Mouse (Mus musculus): ENCODE measurements around the gene Tmem132b.
A peak's percentile ranks its signal among the peaks of the same experiment; 100 is the strongest.

The Tmem132b gene

GRCm38 (mm10) chr5:125518640-125519039 is 12.9 kb upstream of the Tmem132b start:
- DNase-seq (ENCODE audit: low spot score): no peak

DNA sequence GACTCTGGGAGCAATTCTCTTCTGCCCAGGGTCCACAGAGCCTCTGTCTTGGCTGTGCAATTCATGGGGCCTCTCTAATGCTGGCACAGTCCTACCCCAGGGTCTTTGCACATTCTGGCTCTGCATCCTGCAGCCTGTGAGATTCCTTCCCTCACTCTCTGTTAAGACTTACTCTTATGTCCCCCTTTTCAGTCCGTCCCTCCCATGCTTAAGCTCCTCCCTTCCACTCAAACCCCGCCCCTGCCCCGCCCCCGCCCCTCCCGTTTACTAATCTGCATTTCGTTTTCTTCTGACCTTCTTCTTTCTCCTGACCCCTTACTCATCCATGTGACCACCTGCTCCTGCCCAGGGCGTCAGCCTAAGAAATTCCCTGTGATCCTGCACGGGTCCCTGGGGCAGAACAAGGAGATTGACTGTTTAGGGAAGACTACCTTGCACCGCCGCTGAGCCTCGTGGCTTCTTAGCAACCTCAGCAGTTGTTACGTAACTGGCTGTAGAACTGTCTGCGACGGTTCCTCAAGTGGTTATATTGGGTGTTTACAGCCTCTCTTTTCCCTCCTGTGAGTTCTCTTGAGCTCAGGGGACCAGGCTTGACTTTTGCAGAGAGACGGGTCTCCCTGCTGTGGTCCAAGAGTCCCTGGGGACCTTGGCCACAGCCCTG is 10.5 kb upstream of the Tmem132b start:
- no peak for DNase-seq (ENCODE audit: low spot score)

- no peak for DNase-seq (ENCODE audit: low spot score)
Measured at GRCm38 (mm10) chr5:125523361-125523760, 8.2 kb upstream of the Tmem132b start.

DNA sequence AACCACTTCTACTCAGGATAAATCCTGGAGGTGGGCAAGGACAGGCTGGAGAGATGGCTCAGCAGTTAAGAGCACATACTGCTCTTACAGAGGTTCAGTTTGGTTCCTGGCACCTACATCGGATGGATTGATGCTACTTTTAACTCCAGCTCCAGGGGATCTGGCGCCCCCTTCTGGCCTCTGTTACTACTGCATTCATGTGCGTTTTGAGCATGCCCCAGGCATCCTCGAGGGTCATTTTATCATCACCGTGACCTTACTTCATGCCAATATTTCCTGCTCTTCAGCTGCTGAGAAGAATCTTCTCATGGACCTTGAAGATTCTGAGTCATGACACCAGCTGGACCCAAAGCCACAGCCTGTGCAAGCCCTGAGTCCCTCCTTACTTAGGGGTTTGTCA is 6.1 kb upstream of the Tmem132b start:
- DNase-seq (ENCODE audit: low spot score): no peak

- DNase-seq (ENCODE audit: low spot score): no peak
Measured at GRCm38 (mm10) chr5:125526464-125526863, 5.1 kb upstream of the Tmem132b start.

DNA sequence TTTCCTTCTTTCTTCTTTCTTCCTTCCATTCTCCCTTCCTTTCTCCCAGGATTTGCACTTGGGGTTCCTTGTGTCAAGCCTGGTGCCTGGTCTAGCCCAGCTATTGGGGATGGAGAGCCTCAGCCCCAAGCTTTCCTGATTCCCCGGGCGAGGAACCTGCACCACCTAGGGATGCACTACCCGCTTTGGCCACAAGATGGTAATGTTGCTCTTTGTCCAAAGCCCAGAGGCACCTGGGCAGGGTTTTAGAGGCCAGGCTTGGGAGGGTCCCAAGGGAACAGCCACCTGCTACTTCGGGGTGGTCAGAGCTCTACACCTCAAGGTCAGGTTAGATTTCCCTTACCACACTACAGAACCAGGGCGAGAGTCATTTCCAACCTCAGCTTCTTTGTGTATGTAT is 2.5 kb upstream of the Tmem132b start:
- DNase-seq (ENCODE audit: low spot score): peak; percentile 65

DNA sequence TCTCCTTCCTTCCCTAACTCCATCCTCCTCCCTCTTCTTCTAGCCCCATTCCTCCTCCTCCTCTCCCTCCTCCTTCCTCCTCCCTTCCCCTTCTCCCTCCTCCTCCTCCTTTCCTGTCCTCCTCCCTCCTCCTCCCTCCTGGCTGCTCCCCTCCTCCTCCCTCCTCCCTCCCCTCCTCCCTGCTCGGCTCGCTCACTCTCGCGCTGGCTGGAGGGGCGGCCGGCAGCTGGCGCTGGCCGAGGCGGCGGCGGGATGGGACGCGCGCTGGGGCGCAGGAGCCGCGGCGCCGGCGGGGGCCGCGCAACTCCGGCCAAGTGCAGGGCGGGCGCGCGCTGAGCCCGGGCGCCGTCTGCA is 594 bp downstream of the Tmem132b start:
- no peak for DNase-seq (ENCODE audit: low spot score)

GRCm38 (mm10) chr5:125532545-125533224 is 1.1 kb downstream of the Tmem132b start:
- DNase-seq (ENCODE audit: low spot score): no peak

- DNase-seq (ENCODE audit: low spot score): no peak
Measured at GRCm38 (mm10) chr5:125533225-125533900, 1.8 kb downstream of the Tmem132b start.

DNA sequence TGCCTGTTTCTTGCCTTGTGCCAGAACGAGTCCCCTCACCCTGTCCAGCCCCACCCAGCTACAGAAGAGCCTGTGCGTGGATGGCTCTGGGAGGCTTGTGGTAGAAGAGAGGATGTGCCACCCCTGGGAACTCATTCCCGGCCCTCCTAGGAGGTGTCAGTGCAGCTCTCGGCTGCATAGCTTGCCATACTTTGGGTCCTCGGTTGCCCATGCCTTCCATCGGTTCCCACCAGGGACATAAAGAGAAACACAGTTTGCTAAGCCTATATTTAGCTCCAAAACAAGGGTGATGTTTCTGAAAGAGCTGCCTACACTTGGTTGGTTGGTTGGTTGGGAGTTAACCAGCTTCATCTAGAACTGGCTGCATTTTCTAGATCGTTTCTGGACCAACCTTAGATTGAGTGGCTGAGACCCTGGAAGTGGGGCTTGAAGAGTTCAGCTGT is 2.6 kb downstream of the Tmem132b start:
- no peak for DNase-seq (ENCODE audit: low spot score)

GRCm38 (mm10) chr5:125534611-125535324 is 3.2 kb downstream of the Tmem132b start:
- DNase-seq (ENCODE audit: low spot score): no peak

GRCm38 (mm10) chr5:125545090-125545489 is 13.5 kb downstream of the Tmem132b start:
- no peak for DNase-seq (ENCODE audit: low spot score)

GRCm38 (mm10) chr5:125546293-125546692 is 14.7 kb downstream of the Tmem132b start:
- DNase-seq (ENCODE audit: low spot score): no peak

GRCm38 (mm10) chr5:125549750-125550489 is 18.3 kb downstream of the Tmem132b start:
- DNase-seq (ENCODE audit: low spot score): peak; percentile 57

GRCm38 (mm10) chr5:125555732-125556131 is 24.2 kb downstream of the Tmem132b start:
- no peak for DNase-seq (ENCODE audit: low spot score)

DNA sequence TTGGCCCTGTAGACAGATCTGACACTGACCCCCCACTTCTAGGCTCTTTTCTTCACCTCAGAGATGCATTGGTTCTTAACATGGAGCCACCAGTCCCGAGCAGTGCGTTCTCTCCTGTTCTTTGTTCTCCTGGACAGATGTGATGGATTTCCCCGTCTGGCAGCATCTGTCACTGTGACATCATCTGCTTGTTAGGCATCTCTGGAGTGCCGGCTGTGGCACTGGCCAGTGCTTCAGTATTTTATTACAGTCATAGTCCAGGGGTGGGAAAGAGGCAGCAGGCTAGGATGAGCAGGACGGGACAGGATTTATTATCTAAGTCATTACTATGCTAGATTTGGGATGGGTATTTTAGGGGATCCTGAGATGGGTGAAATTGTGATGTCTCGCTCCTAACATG is 31.9 kb downstream of the Tmem132b start:
- peak; percentile 16 for DNase-seq (ENCODE audit: low spot score)

GRCm38 (mm10) chr5:125565725-125566124 is 34.2 kb downstream of the Tmem132b start:
- no peak for DNase-seq (ENCODE audit: low spot score)

DNA sequence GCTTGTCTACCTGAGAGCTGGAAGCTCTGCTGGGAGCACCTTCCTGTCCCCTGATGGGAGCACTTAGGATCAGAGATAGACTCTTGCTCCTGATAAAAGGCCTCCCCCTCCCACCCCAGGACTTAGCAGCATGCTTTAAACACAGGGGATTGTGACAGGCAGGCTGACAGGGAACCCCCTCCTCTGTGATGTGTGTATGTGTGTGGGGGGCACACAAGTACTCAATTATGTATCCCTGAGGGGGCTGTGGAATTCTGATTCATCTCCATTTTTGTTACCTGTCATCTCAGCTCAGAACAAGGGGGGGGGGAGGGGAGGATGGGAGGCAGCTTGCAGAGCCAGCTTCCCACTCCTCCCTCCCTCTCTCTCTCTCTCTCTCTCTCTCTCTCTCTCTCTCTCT is 36.9 kb downstream of the Tmem132b start:
- no peak for DNase-seq (ENCODE audit: low spot score)

DNA sequence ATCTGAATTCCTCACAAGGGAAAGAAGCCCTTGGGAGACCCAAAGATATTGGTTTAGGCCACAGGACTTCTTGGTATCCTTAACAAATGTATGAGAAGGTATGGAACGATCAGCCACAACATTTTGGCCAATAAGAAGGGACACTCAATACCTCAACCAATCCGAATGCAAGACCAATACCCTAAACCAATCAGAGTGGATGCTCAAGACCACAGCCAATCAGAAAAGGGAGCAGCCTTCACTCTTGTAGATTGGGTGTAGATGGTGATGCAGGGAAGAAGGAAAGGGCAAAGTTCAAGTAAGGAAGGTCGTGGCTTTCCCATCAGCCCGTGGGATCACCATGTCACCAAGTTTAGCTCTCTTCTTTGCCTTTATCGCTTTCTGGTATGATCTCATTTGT is 40.4 kb downstream of the Tmem132b start:
- no peak for DNase-seq (ENCODE audit: low spot score)

GRCm38 (mm10) chr5:125574886-125575285 is 43.3 kb downstream of the Tmem132b start:
- peak; percentile 23 for DNase-seq (ENCODE audit: low spot score)

GRCm38 (mm10) chr5:125575866-125576265 is 44.3 kb downstream of the Tmem132b start:
- DNase-seq (ENCODE audit: low spot score): no peak

GRCm38 (mm10) chr5:125578661-125579060 is 47.1 kb downstream of the Tmem132b start:
- DNase-seq (ENCODE audit: low spot score): no peak
